Mouse (Mus musculus) erythroblast, adult 5-6 weeks (primary cell): ENCODE results near the gene Psmc2. TPM values are rescaled to one million over a fixed set of nuclear protein-coding genes. Genes with fewer than 3 reads are reported as not detected.

Experiments used
- ATAC-seq: replicated peaks from 2 replicates; pipeline ENCODE4 v1.8.0; 2016; ENCODE audit warnings: moderate number of reproducible peaks, mild to moderate bottlenecking, moderate TSS enrichment, inconsistent platforms; ENCODE audit not compliant: poor library complexity, low FRiP score, severe bottlenecking
- total RNA-seq, 2 experiments: library from RNA; stranded (forward) in 1 of 2; stranded (reverse) in 1 of 2; fragments of 150-400 nt in 1 of 2; fragments of 200-764, 138-1000 nt in 1 of 2; gene quantifications; 2 replicates each; pipeline versions ENCODE4 v1.2.3 to v1.2.4; 2015 to 2017; ENCODE audit warnings: low replicate concordance in 2 of 2

Psmc2 gene
- total RNA-seq, 2 experiments from 2014 or later: 38.4 to 40.5 TPM

GRCm38 (mm10) chr5:21802907-21803306, 17.8 kb downstream of the Psmc2 start:
- no peak for ATAC-seq

DNA sequence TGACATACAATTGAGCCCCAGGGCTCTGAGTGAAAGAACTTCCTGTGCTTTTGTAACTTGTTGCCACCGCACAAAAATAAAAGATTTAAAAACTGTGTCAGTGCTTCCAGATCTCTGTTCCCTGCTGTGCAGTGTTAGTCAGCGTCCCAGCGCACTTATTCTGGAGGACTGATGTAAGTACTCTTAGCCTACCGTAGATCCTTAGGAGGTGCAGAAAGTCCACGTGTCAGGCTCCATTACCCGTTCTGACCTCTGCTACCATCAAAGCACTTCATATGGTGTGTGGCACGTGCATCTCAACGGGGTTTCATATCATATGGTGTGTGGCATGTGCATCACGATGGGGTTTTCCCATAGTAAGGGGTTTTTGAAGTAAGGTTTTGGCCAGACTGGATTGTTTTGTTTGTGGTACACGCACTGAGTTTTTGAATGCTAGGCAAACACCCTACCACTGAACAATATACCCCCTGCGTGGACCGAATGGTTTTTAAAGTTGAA, 18.7 kb downstream of the Psmc2 start:
- ATAC-seq: no peak

- ATAC-seq: no peak
Observed at GRCm38 (mm10) chr5:21804837-21805236, 19.8 kb downstream of the Psmc2 start.

DNA sequence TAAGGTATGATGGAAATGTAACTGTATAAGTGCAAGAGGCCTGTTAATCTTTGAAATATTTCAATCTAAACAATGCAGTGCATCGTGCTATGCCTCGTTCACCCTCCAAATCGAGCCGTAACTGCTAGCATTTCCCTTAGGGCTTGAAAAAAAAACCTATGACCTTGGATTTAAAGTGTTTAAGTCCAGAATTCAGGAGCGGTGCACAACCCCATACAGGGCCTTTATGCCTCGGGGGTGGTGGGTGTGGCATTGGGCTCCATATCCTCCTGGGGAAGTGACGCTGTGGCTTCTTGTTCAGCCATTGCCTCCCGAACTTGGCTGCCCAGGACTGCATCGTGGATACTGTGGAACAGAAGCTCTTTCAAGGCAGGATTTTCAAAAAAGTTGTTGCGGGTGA, 25.8 kb downstream of the Psmc2 start:
- ATAC-seq: no peak

GRCm38 (mm10) chr5:21813994-21814393, 28.9 kb downstream of the Psmc2 start:
- ATAC-seq: peak; percentile 80

DNA sequence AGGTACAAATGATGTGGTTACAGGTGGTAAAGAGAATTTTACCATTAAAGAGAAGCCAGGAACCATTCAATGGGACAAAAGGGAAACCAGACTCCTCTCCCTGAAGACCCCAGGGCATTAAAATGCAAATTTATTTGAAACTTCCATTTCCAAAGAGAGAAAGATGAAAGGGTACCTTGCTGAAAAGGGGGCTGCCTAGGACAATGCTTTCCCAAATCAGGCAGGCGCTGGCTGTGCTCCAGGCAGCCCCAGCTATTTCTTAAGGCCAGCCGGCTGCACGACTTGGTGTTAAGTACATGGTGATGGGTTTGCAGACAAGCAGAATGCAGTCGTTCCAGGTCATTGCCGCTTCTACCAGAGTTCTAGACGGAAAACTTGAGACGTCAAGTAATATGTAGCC, 41.3 kb downstream of the Psmc2 start:
- no peak for ATAC-seq

DNA sequence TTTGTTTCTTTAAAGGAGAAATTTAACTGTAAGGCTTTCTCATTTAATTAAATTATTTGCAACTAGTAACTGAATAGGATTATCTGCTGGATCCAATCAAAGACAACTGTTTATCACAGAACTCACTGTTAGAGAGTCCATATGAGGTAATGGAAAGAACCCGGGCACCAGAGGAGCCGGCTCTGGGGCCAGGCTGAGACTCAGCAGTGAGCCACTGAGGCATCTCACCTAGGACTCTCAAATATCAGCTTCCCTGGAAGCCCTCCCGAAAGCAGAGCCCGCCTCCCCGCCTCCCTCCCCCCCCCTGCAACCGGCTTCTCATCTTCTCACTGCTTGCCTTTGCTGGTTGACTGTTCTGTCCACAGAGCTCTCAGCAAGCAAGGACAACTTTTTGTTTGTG, 42.6 kb downstream of the Psmc2 start:
- ATAC-seq: no peak

GRCm38 (mm10) chr5:21828855-21829254, 43.8 kb downstream of the Psmc2 start:
- ATAC-seq: no peak

DNA sequence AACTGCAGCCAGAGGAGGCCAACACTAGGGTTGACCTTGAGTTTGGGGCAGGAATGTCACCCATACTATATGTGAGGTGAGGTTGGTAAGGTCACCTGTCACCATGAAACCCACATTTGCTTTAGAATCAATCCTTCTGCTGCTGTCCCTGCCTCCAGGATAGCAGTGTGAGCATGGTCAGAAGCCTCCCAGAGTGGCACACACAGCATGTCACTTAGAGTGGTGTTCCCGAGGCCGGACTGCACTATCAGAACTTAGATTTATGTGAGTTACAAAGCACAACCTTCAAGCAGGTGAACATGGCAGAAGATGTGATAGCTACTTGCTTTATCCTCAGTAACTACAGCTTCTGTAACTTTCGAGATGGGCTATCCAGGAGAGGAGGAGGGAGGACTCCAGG, 46.7 kb downstream of the Psmc2 start:
- no peak for ATAC-seq

- ATAC-seq: no peak
Observed at GRCm38 (mm10) chr5:21844676-21845075, 59.6 kb downstream of the Psmc2 start.

GRCm38 (mm10) chr5:21846616-21847290, 61.7 kb downstream of the Psmc2 start:
- no peak for ATAC-seq

GRCm38 (mm10) chr5:21847438-21847837, 62.4 kb downstream of the Psmc2 start:
- no peak for ATAC-seq

DNA sequence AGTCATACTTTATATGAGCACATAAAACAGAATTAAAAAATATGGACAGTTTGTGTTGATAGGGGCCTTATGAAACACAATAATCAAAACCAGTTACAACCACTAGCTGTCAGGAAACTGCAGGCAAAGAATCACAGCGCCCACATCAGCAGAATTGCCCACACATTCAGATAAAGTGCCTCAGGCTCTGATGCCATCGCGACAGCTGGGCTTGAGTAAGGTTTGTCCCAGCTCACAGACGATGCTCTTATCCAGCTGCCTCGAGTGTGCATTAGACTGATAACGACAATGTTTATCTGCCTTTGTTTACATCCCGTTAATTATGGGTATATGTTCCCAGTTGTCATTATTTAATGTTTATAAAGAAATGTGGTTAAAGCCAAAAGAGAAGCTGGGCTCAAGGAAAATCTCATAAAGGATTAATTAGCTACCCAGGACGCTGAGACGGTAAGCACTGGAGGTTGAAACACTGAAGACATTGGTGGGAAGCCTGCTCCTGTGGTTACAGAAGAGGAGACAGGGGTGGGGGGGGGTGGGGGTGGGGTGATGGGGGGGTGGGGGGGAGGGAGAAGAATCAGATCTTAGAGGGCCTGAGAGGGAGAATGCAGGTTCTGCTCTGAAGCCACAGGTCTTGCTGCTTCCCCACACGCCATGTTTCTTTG, 66.7 kb downstream of the Psmc2 start:
- ATAC-seq: no peak

Other genes starting within 250 kb of the Psmc2 start
- not detected in 2 replicates for gene Lrrc17, start 241.7 kb upstream of the Psmc2 start, total RNA-seq (2015; ENCODE audit: low replicate concordance)
- 0.85 TPM in 1 of 2 replicates, not detected in the other for gene Lrrc17, start 241.7 kb upstream of the Psmc2 start, total RNA-seq (2017; ENCODE audit: low replicate concordance)
- gene Fbxl13, start 139.6 kb upstream of the Psmc2 start, total RNA-seq (2015; ENCODE audit: low replicate concordance): not detected in 2 replicates
- gene Fbxl13, start 139.6 kb upstream of the Psmc2 start, total RNA-seq (2017; ENCODE audit: low replicate concordance): not detected in 2 replicates
- gene Armc10, start 139.5 kb upstream of the Psmc2 start, total RNA-seq (2015; ENCODE audit: low replicate concordance): 11.0 and 16.7 TPM in 2 replicates
- 4.6 and 5.1 TPM in 2 replicates for gene Armc10, start 139.5 kb upstream of the Psmc2 start, total RNA-seq (2017; ENCODE audit: low replicate concordance)
- 0.19 and 0.63 TPM in 2 replicates for gene Napepld, start 83.9 kb upstream of the Psmc2 start, total RNA-seq (2015; ENCODE audit: low replicate concordance)
- 0.60 and 2.0 TPM in 2 replicates for gene Napepld, start 83.9 kb upstream of the Psmc2 start, total RNA-seq (2017; ENCODE audit: low replicate concordance)
- 14.6 and 20.8 TPM in 2 replicates for gene Pmpcb, start 48.1 kb upstream of the Psmc2 start, total RNA-seq (2015; ENCODE audit: low replicate concordance)
- gene Pmpcb, start 48.1 kb upstream of the Psmc2 start, total RNA-seq (2017; ENCODE audit: low replicate concordance): 31.6 and 35.8 TPM in 2 replicates
- gene Dnajc2, start within 50 bp of the Psmc2 start, total RNA-seq (2015; ENCODE audit: low replicate concordance): 24.2 and 26.3 TPM in 2 replicates
- 33.3 and 36.5 TPM in 2 replicates for gene Dnajc2, start within 50 bp of the Psmc2 start, total RNA-seq (2017; ENCODE audit: low replicate concordance)
- not detected in 2 replicates for gene Slc26a5, start 80.3 kb downstream of the Psmc2 start, total RNA-seq (2015; ENCODE audit: low replicate concordance)
- gene Slc26a5, start 80.3 kb downstream of the Psmc2 start, total RNA-seq (2017; ENCODE audit: low replicate concordance): not detected in 2 replicates